Mouse (Mus musculus) heart, embryonic 11.5 days (tissue): ENCODE data around the gene Gm10277. TPM values are rescaled to one million over a fixed set of nuclear protein-coding genes. Genes with fewer than 3 reads are reported as not detected.

Experiments
- ATAC-seq: fragments of 200-750 bp; cut with Nextera tagmentation; replicated peaks from 2 replicates; pipeline ENCODE4 v1.8.0; 2017; ENCODE audit warnings: moderate library complexity; ENCODE audit not compliant: insufficient number of reproducible peaks, low FRiP score, low TSS enrichment
- H3K27ac ChIP-seq: fragments of 300-500 bp; sonication (generic); 2 replicates; pipeline ENCODE4 v1.5.1; 2014; ENCODE audit warnings: mild to moderate bottlenecking, low read depth, low read length
- H3K27me3 ChIP-seq: fragments of 300-500 bp; sonication (generic); 2 replicates; pipeline ENCODE4 v1.6.1; 2014; ENCODE audit warnings: mild to moderate bottlenecking, low read length, mixed read lengths; ENCODE audit not compliant: control insufficient read depth, insufficient read depth
- H3K36me3 ChIP-seq: fragments of 300-500 bp; sonication (generic); 2 replicates; pipeline ENCODE4 v1.6.1; 2014; ENCODE audit warnings: mild to moderate bottlenecking, low read length, moderate library complexity, mixed read lengths; ENCODE audit not compliant: control insufficient read depth, insufficient read depth
- H3K4me1 ChIP-seq: fragments of 300-500 bp; sonication (generic); 2 replicates; pipeline ENCODE4 v1.6.1; 2014; ENCODE audit warnings: low read length; ENCODE audit not compliant: control insufficient read depth, insufficient read depth
- H3K4me2 ChIP-seq: fragments of 300-500 bp; sonication (generic); 2 replicates; pipeline ENCODE4 v1.6.1; 2014; ENCODE audit warnings: mild to moderate bottlenecking, moderate library complexity
- H3K4me3 ChIP-seq: fragments of 300-500 bp; sonication (generic); 2 replicates; pipeline ENCODE4 v1.5.1; 2014; ENCODE audit warnings: low read depth, low read length
- H3K9ac ChIP-seq: fragments of 300-500 bp; sonication (generic); 2 replicates; pipeline ENCODE4 v1.6.1; 2014; ENCODE audit warnings: mild to moderate bottlenecking, low read depth, low read length, moderate library complexity
- H3K9me3 ChIP-seq: fragments of 300-500 bp; sonication (generic); replicated peaks from 2 replicates; pipeline ENCODE4 v1.6.1; 2016; ENCODE audit warnings: low read length; ENCODE audit not compliant: control insufficient read depth
- WGBS: fragments of 180-500 bp; shearing (Covaris S2); extraction: QIAGEN DNeasy Blood & Tissue Kit; methylation state at CpG from one replicate; pipeline ENCODE4 v1.1.7; 2014; ENCODE audit not compliant: insufficient replicate concordance; 5-methylcytosine and 5-hydroxymethylcytosine counted together
- polyA plus RNA-seq: library from polyadenylated mRNA; unstranded; fragments of >200 nt; fragmentation: Nextera tagmentation; extraction: Ambion mirVana; gene quantifications from 2 replicates; pipeline ENCODE4 v1.2.1, GENCODE M21; 2014

Gm10277 gene
- polyA plus RNA-seq, 1 experiment from 2014 or later, result 0.87 TPM

GRCm38 (mm10) chr11:77792566-77792909, 5.0 kb upstream of the Gm10277 start:
- H3K36me3 ChIP-seq, result no peaks in the 10 kb centered on the region
- ATAC-seq, result no peak
- peak overlapping the region; percentile 0; the same call in 1 of the 2 replicates for H3K9ac ChIP-seq
- H3K27ac ChIP-seq, result peak overlapping the region; percentile 93
- H3K27me3 ChIP-seq, result no peaks in the 10 kb centered on the region
- WGBS, result 68% methylated on average over 7 of the region's 7 CpGs
- H3K4me1 ChIP-seq, result peaks cover 28% of the 10 kb centered on the region
- H3K9me3 ChIP-seq, result no peaks in the 10 kb centered on the region
- H3K4me2 ChIP-seq, result no peak overlapping the region
- no peak overlapping the region for H3K4me3 ChIP-seq

DNA sequence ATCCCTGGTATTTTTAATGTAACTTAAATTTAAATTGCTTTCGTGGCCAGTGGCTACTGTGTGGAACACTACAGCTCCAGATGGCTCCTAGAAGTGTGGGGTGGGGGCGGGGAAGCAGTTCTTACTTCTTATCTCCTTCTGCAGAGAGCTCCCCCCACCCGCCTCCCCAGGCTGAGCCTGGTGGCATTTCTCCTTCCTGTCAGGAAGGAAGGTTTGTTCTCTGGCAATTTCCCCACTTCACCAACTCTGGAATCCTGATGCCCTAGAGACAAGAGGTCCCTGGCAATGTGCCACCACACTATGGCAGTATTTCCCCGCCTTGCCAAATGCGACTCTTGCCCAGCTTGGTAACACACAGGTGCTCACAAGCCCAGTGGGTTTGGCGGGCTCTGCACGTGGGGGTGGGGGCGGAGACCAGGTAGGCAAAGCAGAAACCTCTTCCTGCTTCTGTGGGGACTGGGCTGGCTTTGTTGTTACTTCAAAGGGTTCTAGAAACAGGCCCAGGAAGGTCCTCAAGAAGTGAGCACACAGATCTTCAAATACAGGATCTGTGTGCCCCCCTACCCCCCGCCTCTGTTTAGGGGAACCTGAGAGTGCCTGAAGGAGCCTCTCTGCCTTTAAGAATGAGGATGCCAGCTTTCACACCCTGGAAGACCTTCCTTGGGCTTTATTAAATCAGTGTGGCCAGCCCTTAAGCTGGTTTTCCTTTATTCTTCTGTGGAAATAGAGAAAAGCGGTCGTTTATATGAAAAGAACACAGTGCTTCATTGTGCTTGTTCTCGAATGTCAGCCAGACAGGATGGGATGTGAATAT, 4.4 kb upstream of the Gm10277 start:
- Histone ChIP-seq H3K4me1 (peaks cover 28% of the 10 kb centered on the region), H3K4me2 (peak overlapping the region; percentile 35), H3K36me3 (no peaks in the 10 kb centered on the region), H3K9ac (peak overlapping the region; percentile 59; the same call in 1 of the 2 replicates), H3K27me3 (no peaks in the 10 kb centered on the region), H3K4me3 (no peak overlapping the region), H3K27ac (peak overlapping the region; percentile 93), H3K9me3 (no peaks in the 10 kb centered on the region)
- ATAC-seq, result no peak
- 40% methylated on average over 12 of the region's 12 CpGs for WGBS

DNA sequence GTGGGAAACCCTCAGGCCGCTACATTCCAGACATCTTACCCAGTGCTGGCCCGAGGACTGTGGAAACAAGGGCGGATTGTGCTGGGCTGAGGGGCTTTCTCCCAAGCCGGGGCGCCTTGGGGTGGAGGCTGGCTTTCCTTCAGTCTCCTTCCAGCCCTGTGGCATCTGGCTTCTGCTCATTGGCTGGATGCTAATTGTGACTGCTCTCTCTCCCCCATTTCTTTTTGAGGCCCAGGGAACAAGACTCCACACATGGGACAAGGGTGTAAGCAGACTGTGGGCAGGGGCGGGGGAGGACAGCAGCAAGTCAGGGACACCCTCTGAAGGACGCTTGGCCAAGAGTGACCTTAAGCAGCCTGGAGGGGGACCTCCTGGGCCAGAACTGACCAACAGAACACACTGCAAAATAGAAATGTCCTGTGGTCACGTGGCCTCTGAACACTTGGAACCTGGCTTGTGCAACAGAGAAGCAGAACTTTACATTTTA, 3.7 kb upstream of the Gm10277 start:
- Histone ChIP-seq H3K4me2 (peak overlapping the region; percentile 35), H3K4me1 (peaks cover 33% of the 10 kb centered on the region), H3K27me3 (no peaks in the 10 kb centered on the region), H3K27ac (peak overlapping the region; percentile 93), H3K36me3 (no peaks in the 10 kb centered on the region), H3K9ac (peak overlapping the region; percentile 59), H3K9me3 (no peaks in the 10 kb centered on the region), H3K4me3 (no peak overlapping the region)
- 14% methylated on average over 8 of the region's 8 CpGs for WGBS
- no peak for ATAC-seq

- 23% methylated on average over 9 of the region's 9 CpGs for WGBS
- Histone ChIP-seq H3K9me3 (no peaks in the 10 kb centered on the region), H3K27ac (peak overlapping the region; percentile 93), H3K4me2 (peak overlapping the region; percentile 23), H3K9ac (peak overlapping the region; percentile 40; the same call in 1 of the 2 replicates), H3K4me1 (peaks cover 43% of the 10 kb centered on the region), H3K36me3 (no peaks in the 10 kb centered on the region), H3K4me3 (no peak overlapping the region), H3K27me3 (no peaks in the 10 kb centered on the region)
- ATAC-seq, result no peak
Measured at GRCm38 (mm10) chr11:77790286-77790685, 2.7 kb upstream of the Gm10277 start.

- Histone ChIP-seq H3K27ac (no peak overlapping the region), H3K4me1 (peaks cover 50% of the 10 kb centered on the region), H3K9me3 (no peaks in the 10 kb centered on the region), H3K4me3 (no peak overlapping the region), H3K36me3 (no peaks in the 10 kb centered on the region), H3K4me2 (no peak overlapping the region), H3K9ac (no peak overlapping the region), H3K27me3 (no peaks in the 10 kb centered on the region)
- ATAC-seq, result no peak
- 89% methylated on average over 5 of the region's 5 CpGs for WGBS
Measured at GRCm38 (mm10) chr11:77789512-77789911, 2.0 kb upstream of the Gm10277 start.

DNA sequence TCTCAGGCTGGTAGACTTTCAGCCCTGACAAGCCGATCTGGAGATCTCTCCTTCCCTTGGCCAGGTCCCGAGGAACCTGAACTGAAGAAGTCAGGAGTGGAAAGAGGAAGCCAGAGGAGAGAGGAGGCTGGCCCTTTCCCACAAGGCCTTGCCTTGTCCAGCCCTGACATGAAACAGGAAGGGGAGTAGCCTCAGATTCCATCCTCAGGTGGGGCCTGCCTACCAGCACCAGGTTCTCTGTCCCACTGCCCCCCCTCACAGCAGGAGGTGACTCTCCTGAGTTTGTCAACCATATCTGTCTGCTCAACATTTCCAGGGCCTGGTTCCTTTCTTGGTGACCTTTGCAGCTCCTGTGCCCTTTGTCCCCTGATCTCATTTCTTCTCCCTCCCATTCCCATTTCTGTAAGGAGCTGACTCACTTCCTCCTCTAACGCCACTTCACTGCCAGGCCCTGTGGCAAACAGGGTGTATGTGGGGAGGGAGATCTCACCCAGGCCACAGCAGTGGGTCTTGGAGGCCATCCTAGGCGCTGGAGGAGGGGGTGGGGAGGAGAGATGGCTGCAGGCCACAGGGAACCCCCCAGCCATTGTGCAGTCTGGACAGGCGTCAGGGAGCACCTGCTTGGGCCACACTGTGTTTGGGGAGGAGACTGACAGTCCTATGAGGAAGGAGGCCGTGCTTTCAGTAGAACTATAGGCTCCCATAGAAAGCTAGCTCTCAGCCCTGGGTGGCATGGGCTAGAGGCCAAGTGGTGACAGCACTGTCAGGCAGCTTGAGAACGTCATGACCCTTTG, 1.6 kb downstream of the Gm10277 start:
- H3K4me2 ChIP-seq, result peak overlapping the region; percentile 33
- peak overlapping the region; percentile 96 for H3K27ac ChIP-seq
- no peaks in the 10 kb centered on the region for H3K36me3 ChIP-seq
- 24% methylated on average over 7 of the region's 7 CpGs for WGBS
- peak overlapping the region; percentile 59; the same call in 1 of the 2 replicates for H3K9ac ChIP-seq
- H3K4me3 ChIP-seq, result no peak overlapping the region
- peaks cover 50% of the 10 kb centered on the region for H3K4me1 ChIP-seq
- no peaks in the 10 kb centered on the region for H3K9me3 ChIP-seq
- ATAC-seq, result 0 out of 2 replicates have a peak, but pooled peaks have one; percentile 20
- no peaks in the 10 kb centered on the region for H3K27me3 ChIP-seq

DNA sequence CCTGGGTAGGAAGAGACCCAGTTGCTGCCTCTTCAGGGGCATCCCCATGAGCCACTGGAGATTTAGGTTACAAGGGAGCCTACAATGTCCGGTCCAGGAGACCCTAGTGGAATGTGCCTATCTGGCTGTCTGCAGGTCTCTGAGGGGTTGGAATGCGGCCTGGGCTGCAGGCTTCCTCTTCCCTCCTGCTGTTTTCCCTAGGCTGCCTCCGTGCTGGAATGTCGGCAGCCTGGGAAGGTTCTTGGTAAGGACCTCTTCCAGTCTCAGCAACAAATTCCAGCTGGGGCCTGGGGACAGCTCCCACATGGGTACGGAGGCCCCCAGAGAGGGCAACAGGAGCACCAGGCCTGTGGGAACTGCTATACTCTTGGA, 2.2 kb downstream of the Gm10277 start:
- peak overlapping the region; percentile 33 for H3K4me2 ChIP-seq
- no peaks in the 10 kb centered on the region for H3K9me3 ChIP-seq
- WGBS, result 5% methylated on average over 5 of the region's 5 CpGs
- peak; percentile 33; the same call in 1 of the 2 replicates for ATAC-seq
- no peaks in the 10 kb centered on the region for H3K36me3 ChIP-seq
- H3K4me1 ChIP-seq, result peaks cover 44% of the 10 kb centered on the region
- H3K27ac ChIP-seq, result peak overlapping the region; percentile 96
- no peaks in the 10 kb centered on the region for H3K27me3 ChIP-seq
- H3K9ac ChIP-seq, result peak overlapping the region; percentile 59; the same call in 1 of the 2 replicates
- no peak overlapping the region for H3K4me3 ChIP-seq

DNA sequence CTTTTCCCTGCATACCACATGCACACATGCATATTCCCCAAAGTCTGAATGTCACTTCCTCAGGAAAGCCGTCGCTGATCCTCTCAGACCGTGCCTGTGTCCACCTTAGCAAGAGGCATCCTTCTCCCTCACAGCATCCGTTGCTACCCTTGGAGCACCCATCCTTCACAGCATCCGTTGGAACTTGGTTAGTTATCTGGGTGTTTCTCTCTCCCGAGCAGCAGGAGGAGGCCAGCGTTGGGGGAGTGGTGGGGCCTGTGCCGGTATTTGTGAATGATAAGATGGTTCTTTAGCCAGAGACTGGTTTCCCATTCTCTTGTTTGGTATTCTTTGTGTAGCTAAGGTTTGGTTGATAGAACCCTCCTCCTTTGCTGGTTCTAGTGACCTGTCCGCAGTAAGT, 2.7 kb downstream of the Gm10277 start:
- Histone ChIP-seq H3K27ac (peak overlapping the region; percentile 96), H3K36me3 (no peaks in the 10 kb centered on the region), H3K4me3 (no peak overlapping the region), H3K27me3 (no peaks in the 10 kb centered on the region), H3K9ac (no peak overlapping the region), H3K4me2 (peak overlapping the region; percentile 33), H3K9me3 (no peaks in the 10 kb centered on the region), H3K4me1 (peaks cover 39% of the 10 kb centered on the region)
- 43% methylated on average over 9 of the region's 9 CpGs for WGBS
- no peak for ATAC-seq
